Mouse (Mus musculus) mesoderm, embryonic 11.5 days (tissue): ENCODE results near the gene Scg5.
A peak's percentile ranks its signal among the peaks of the same experiment; 100 is the strongest.

ENCODE experiments used
- DNase-seq: peaks from one replicate; pipeline ENCODE4 v3.0.0-alpha.2; 2012; ENCODE audit warnings: low read depth, low spot score

The Scg5 gene

GRCm38 (mm10) chr2:113828943-113829882, at the start of gene Scg5:
Gene Scg5, minus strand, starts transcription at chr2:113829121.
- DNase-seq = peak; percentile 90

GRCm38 (mm10) chr2:113870115-113870514, 41.2 kb upstream of the Scg5 start:
- DNase-seq = no peak

DNA sequence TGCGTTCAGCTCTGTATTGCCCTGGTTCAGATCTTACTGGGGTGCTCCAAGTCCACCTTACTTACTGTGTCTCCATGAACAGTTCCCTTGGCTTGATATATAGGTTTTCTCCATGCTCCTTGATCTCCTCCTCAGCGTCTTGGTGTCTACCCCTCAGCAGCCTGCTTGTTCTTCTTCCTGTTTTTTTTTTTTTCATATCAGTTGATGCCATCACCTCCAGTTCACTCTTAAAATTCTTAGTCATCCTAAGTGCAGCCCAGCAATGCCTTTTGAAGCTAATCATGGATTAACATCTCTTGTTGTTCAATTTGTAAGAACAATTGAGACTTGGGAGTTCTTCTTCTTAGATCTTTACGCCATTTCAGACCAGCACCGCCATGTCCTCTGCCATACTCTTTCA, 39.5 kb upstream of the Scg5 start:
- DNase-seq = no peak

GRCm38 (mm10) chr2:113866155-113866554, 37.2 kb upstream of the Scg5 start:
- DNase-seq = peak; percentile 6

DNA sequence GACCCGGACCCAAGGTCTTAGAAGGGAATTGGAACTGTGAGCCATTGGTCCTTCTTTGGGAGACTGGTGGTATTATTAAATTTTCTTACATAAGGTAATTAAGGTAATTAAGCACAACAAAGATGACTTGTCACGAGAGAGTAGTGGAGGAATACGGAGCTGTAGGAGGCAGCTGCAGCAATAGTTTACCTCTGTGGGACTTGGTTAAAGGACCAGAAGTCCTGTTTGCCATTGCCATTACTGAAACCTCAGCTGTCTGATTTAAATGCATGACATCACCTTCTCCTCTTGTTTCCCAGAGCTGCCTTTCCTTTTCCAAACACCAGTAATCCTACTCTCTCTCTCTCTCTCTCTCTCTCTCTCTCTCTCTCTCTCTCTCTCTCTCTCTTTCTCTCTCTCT, 20.2 kb upstream of the Scg5 start:
- peak; percentile 35 for DNase-seq

DNA sequence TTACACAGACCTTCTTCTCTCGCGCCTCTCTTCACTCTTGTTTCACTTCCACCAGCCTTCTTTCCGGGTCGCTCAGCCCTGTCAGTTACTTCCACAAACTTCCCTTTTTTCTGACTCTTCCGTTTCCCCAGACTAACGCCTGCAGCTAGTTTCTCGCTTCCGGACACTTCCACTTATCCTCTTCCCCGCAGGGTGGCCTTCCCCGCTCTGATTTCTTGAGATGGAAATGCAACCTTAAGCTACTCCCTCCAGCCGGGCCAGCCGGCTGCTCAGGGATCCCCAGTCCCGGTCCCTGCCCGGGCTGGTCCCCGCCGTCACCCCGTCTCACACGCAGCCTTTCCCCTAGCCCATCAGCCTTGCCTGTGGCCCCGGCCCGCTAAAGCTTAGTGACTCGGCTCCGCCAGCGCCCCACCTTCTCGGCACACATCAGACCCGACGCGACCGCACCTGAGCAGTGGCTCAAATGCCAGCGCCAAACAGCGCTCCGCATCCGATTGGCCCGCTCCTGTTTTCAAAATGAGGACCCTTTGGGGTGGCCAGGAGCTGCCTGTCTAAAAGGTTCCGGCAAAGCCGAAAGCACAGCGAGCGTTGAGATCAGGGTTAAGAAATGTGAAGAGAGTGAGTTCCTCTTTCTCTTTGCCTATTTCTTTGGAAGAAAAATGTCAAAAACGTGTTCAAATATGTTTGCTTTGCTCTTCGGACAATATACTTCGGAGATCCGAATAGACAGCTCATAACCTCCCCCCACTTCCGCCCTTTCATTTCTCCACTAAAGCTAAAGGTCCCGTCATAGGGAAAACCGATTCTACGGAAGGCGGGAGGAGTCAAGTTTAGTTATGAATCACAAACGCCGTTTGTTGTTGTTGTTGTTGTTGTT, 19.6 kb upstream of the Scg5 start, which contains the start of gene Arhgap11a:
TSS of gene Arhgap11a (minus strand) at position 417 of the 877 bp plus-strand sequence.
- DNase-seq = peak; percentile 96

GRCm38 (mm10) chr2:113847678-113848244, 18.8 kb upstream of the Scg5 start:
- DNase-seq = no peak

GRCm38 (mm10) chr2:113845081-113845480, 16.2 kb upstream of the Scg5 start:
- no peak for DNase-seq

DNA sequence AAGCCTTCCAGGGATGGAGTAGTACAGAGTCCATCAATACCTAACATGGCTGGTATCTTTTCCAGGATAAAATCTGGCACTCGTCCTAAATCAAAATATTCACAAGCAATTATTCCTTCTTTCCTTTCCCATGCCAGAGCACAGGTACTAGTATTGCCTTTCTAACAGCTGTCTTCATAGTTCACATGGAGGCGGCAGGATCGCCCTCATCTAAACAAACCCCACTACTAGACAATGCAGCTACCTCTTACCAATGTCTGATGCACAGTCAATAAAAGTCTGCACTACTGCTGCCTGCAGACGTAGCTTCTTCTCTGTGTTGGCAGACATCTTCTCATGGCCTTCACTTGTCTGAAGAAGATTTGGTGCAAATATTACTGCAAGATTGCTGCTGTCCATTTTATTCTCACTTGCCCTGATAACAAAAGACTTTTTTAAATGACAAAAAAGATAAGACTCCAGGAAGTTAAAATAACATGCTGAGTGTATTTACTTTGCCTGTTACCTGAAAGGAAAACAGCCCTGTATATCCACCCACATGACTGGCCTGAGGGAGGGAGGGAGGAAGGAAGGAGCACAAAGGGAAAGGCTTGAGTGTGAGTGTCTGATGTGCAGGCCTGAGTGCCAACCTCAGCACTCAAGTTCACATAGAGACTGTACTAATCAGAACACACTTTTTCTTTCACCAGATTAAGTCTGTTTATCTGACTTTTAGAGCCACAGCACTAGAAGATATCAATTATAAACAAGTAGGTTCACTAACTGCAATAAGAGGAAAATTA, 12.9 kb upstream of the Scg5 start:
- no peak for DNase-seq

DNA sequence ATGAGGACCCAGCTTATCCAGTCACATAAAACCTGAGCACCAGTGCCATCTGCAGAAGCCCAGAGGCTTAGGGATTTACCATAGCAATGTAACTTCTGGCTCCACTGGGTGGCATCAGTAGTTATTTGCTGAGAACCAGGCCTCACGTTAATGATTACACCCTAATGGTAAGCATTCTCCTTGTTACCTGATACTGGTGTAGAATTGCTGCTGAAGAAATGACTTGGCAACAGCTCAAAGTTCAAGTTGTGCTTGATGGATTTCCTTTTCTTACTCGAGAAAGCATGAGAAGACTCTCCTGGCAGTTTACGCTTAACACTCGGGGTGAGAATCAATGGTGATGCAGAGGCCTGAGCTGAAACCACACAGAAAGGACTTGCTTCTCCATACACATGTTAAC, 10.6 kb upstream of the Scg5 start:
- no peak for DNase-seq

- DNase-seq = no peak
Observed at GRCm38 (mm10) chr2:113835219-113835618, 6.3 kb upstream of the Scg5 start.

GRCm38 (mm10) chr2:113828086-113828942, 607 bp downstream of the Scg5 start:
- DNase-seq = no peak

GRCm38 (mm10) chr2:113823909-113824308, 5.0 kb downstream of the Scg5 start:
- peak; percentile 74 for DNase-seq

DNA sequence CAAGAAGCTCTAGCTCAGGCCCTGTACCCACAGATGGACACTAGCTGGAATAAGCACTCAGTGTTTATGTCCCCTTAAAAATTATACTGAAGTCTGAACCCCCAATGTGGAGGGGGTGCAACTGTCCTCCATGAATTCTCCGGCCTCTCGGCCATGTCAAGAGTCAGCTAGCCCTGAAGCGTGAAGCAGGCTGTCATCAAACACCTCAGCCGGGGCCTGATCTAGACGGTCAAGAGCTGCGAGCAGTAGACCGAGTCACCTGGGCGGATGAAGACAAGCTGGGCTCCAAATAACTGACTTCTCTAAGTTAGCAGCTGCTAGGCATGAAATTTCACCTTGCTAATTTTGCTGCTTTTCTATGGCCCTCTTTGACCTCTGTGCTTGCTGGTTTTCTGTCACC, 6.6 kb downstream of the Scg5 start:
- no peak for DNase-seq

DNA sequence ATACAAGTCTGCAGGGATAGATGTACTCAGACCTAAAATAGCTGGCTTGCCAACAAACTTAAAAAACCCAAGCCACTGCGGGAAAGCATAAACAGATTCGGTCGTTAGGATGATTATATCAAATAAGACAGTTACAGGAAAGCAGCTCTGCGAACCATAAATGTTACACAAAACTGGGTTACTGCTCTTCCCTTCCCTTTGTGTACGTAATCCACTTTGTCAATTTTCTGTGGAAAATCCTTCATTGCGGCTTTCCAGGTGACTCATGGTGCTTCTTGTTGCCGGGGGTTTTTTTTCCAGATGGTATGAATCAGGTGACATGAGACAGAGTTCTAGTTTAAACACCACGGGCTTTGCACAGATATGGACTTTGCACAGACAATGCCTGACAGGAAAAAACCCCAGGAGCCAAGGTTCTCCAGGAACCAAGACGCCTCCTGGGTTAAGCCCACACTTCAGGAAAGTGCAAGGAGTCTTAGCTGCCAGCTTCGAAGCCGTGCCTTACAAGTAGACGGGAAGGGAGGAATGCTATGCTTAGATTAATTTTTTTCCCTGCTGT, 7.7 kb downstream of the Scg5 start:
- DNase-seq = no peak

- DNase-seq = no peak
Observed at GRCm38 (mm10) chr2:113820117-113820516, 8.8 kb downstream of the Scg5 start.

DNA sequence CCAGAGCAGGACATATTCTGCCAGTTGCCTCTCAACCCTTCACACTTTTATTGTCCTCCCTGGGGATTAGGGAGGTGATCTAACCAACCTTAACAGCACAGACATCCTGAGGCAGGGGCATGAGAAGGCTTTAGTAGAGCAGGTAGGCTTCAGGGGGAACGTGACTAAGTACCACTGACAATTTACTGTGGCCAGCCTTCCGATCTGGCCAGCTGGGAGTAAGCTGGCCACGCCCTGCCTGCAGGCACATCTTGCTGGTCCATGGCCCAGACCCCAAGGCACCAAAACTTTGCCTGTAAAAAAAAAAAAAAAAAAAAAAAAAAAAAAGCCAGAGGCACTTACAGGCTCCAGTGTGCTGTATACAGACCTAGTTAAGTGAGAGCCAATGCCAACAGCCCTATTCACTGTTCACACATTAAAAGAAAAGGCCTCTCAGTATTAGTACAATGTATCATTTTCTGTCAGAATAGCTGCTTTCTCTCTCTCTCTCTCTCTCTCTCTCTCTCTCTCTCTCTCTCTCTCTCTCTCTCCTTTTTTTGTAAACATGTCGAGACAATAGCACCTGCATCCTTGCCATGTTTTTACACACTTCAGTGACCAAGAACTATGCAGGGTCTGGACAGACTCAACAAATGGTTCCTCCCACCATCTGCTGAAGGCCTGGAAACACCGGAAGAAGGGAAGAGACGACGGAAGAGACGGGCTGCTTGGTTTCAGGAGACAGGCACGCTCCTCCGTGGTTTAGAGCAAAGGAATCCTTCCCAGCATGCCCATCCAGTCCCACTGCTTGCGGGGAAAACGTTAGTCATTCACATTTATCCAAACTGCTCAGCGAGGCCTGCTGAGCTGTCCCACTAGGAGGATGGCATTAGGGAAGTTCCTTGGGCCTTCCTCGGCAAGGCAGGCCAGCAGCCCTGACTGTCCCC, 11.0 kb downstream of the Scg5 start:
- DNase-seq = no peak

DNA sequence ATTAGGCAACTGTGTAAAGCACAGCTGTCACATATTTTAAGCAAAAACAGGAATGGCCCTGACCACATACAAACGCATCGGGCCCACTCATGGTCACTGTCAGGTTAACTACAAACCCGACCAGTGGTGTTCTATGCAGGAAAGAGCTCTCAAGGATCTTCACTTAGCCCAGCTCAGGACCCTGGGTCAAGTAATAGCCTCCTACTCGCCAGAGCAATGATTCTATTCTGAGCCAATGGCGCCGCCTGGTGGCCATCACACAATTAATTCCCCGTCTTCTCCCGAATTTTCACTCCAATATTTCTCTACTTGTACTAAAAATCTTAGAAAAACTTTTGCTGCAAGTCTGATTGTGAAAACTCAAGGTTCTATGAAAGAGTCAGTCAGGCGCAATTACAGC, 21.3 kb downstream of the Scg5 start:
- peak; percentile 75 for DNase-seq
